Mouse (Mus musculus): ENCODE results near the gene Gm28374.

Gene Gm28374

GRCm38 (mm10) chr19:6056696-6057095 is 25.4 kb downstream of the Gm28374 start:
- no peak for DNase-seq

- DNase-seq = peak; percentile 21
These were observed 27.8 kb downstream of the Gm28374 start for GRCm38 (mm10) chr19:6054296-6054695.

- DNase-seq = no peak
These were observed 29.5 kb downstream of the Gm28374 start for GRCm38 (mm10) chr19:6052516-6052915.

GRCm38 (mm10) chr19:6048681-6049410 is 33.2 kb downstream of the Gm28374 start:
- DNase-seq = no peak

- DNase-seq = no peak
These were observed 34.2 kb downstream of the Gm28374 start for GRCm38 (mm10) chr19:6047899-6048166.

GRCm38 (mm10) chr19:6047154-6047898 is 34.7 kb downstream of the Gm28374 start:
- no peak for DNase-seq

- DNase-seq = peak; percentile 97
These were observed 35.5 kb downstream of the Gm28374 start, which contains the start of gene Syvn1 for GRCm38 (mm10) chr19:6046294-6047153. TSS of gene Syvn1 (plus strand) at chr19:6046576.

GRCm38 (mm10) chr19:6045366-6046293 is 36.4 kb downstream of the Gm28374 start:
- DNase-seq = no peak

GRCm38 (mm10) chr19:6044102-6044501 is 38.0 kb downstream of the Gm28374 start:
- peak; percentile 54 for DNase-seq

- DNase-seq = no peak
These were observed 39.8 kb downstream of the Gm28374 start for GRCm38 (mm10) chr19:6042293-6042692.

- DNase-seq = no peak
These were observed 42.1 kb downstream of the Gm28374 start for GRCm38 (mm10) chr19:6040002-6040401.

GRCm38 (mm10) chr19:6038326-6038725 is 43.7 kb downstream of the Gm28374 start:
- DNase-seq = no peak

- no peak for DNase-seq
These were observed 44.4 kb downstream of the Gm28374 start for GRCm38 (mm10) chr19:6037695-6038094.

- DNase-seq = no peak
These were observed 46.0 kb downstream of the Gm28374 start for GRCm38 (mm10) chr19:6035966-6036585.

GRCm38 (mm10) chr19:6030520-6031280 is 51.4 kb downstream of the Gm28374 start:
- no peak for DNase-seq

- DNase-seq = no peak
These were observed 52.6 kb downstream of the Gm28374 start for GRCm38 (mm10) chr19:6029426-6029825.

- no peak for DNase-seq
These were observed 53.1 kb downstream of the Gm28374 start for GRCm38 (mm10) chr19:6028991-6029390.
